Mouse (Mus musculus) left cerebral cortex, adult 9 months (tissue): ENCODE data around the gene Trp53i13.
"Not testable (repeated sequence)": the region's sequence is repeated elsewhere in the genome, so short reads cannot be mapped to it uniquely, and the experiment has no call there.

ENCODE experiments used
- DNase-seq, 2 experiments: peaks; one replicate each; pipeline ENCODE4 v3.0.0; 2022; ENCODE audit warnings: low spot score in 2 of 2

The Trp53i13 gene

GRCm38 (mm10) chr11:77515637-77516552 is at the start of gene Trp53i13:
Trp53i13 (minus strand) TSS chr11:77515980.
- DNase-seq, result no peak

GRCm38 (mm10) chr11:77545261-77545660 is 29.5 kb upstream of the Trp53i13 start:
- no peak for DNase-seq

- no peak for DNase-seq
Measured at GRCm38 (mm10) chr11:77532202-77532846, 16.5 kb upstream of the Trp53i13 start.

GRCm38 (mm10) chr11:77530862-77531261 is 15.1 kb upstream of the Trp53i13 start:
- DNase-seq, result no peak

- DNase-seq, result no peak
Measured at GRCm38 (mm10) chr11:77529644-77530043, 13.9 kb upstream of the Trp53i13 start.

- DNase-seq, result not testable (repeated sequence)
Measured at GRCm38 (mm10) chr11:77528420-77528819, 12.6 kb upstream of the Trp53i13 start.

GRCm38 (mm10) chr11:77525804-77526486 is 10.2 kb upstream of the Trp53i13 start:
- no peak for DNase-seq

GRCm38 (mm10) chr11:77520601-77521529 is 5.1 kb upstream of the Trp53i13 start:
- DNase-seq, result no peak

GRCm38 (mm10) chr11:77519043-77519442 is 3.3 kb upstream of the Trp53i13 start, which contains the start of gene Gm10392:
Gm10392 (minus strand) TSS chr11:77519198.
- DNase-seq, result no peak

GRCm38 (mm10) chr11:77518051-77518798 is 2.4 kb upstream of the Trp53i13 start:
- no peak for DNase-seq

- no peak for DNase-seq
Measured at GRCm38 (mm10) chr11:77516553-77517425, 1.0 kb upstream of the Trp53i13 start.

- DNase-seq, result no peak
Measured at GRCm38 (mm10) chr11:77514832-77515636, 746 bp downstream of the Trp53i13 start, which contains the start of gene Abhd15. Abhd15 (plus strand) TSS chr11:77515121.

GRCm38 (mm10) chr11:77514281-77514831 is 1.4 kb downstream of the Trp53i13 start:
- no peak for DNase-seq

- DNase-seq, result no peak
Measured at GRCm38 (mm10) chr11:77513811-77514170, 2.0 kb downstream of the Trp53i13 start.

GRCm38 (mm10) chr11:77512891-77513810 is 2.6 kb downstream of the Trp53i13 start:
- DNase-seq, result peak in 1 of 2 experiments; percentile 50

GRCm38 (mm10) chr11:77511336-77511735 is 4.4 kb downstream of the Trp53i13 start:
- DNase-seq, result no peak
